In the genomic region with DNA sequence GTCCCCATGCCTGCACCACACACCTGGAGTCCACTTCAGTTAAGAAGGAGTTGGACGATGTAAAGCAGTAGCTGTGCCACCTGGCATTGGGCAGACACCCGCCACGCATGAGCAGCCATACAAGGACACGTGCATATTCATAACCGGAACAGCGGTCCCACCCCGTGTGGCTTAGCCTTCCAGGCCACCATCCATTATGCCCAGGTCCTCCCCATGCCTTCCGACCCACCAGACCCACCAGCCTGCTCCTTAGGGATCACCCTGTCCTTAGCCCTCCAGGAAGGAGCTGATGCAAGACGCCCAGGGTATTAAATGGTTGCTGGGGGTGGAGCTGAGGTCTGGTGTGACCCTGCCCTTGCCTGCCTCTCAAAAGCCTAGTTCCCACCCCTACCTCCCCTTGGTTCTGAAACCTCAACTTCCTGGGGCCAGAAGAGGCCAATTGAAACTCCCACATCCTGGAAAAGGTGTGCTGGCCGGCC, we compare ENCODE assay signal across 1 mouse cellular context.
TF ChIP-seq lines count a peak whose summit lies in the region.

No protein-coding gene starts in this region.

TF ChIP-seq in CH12.LX, 34 proteins besides CTCF, POLR2A, EP300 and RAD21 (continued from another document):
- TF ChIP-seq ZKSCAN1 (IDR thresholded peaks at IDR 0.05; ENCODE audit: borderline replicate concordance, low read depth, low read length): no peak
- peak; percentile 86 for TF ChIP-seq MXI1 (IDR thresholded peaks at IDR 0.05; ENCODE audit: low read depth, low read length)
- peak; percentile 97 for TF ChIP-seq MAX (IDR thresholded peaks at IDR 0.05; ENCODE audit: low read length)
- TF ChIP-seq KAT2A (IDR thresholded peaks at IDR 0.05; ENCODE audit: insufficient replicate concordance, low read length): peak; percentile 47; the same call in 1 of the 2 replicates
- TF ChIP-seq MEF2A (IDR thresholded peaks at IDR 0.05; ENCODE audit: borderline replicate concordance, low read depth, low read length): peak; percentile 48; the same call in 1 of the 2 replicates
- peak; percentile 62 for TF ChIP-seq ETS1 (conservative IDR thresholded peaks at IDR 0.05; ENCODE audit: low read depth, low read length)
- TF ChIP-seq E2F4 (IDR thresholded peaks at IDR 0.05; ENCODE audit: insufficient replicate concordance, low read depth, low read length): no peak
- TF ChIP-seq POLR2AphosphoS2 (IDR thresholded peaks at IDR 0.05; ENCODE audit: low read depth, low read length): peak; percentile 85
- peak; percentile 73; the same call in 1 of the 2 replicates for TF ChIP-seq TBP (conservative IDR thresholded peaks at IDR 0.05; ENCODE audit: low read depth, low read length)
- TF ChIP-seq IRF4 (IDR thresholded peaks at IDR 0.05; ENCODE audit: low read depth, low read length): peak; percentile 76; the same call in 1 of the 2 replicates
- TF ChIP-seq ELF1 (IDR thresholded peaks at IDR 0.05; ENCODE audit: low read depth, low read length): peak; percentile 59
- peak; percentile 66 for TF ChIP-seq NRF1 (IDR thresholded peaks at IDR 0.05; ENCODE audit: low read depth, low read length)
